Mouse (Mus musculus): Measurements from ENCODE around the gene Hectd4. TPM values are rescaled to one million over a fixed set of nuclear protein-coding genes. Genes with fewer than 3 reads are reported as not detected.

Hectd4 gene
- total RNA-seq, 2 experiments from 2014 or later = 17.3 to 20.3 TPM

DNA sequence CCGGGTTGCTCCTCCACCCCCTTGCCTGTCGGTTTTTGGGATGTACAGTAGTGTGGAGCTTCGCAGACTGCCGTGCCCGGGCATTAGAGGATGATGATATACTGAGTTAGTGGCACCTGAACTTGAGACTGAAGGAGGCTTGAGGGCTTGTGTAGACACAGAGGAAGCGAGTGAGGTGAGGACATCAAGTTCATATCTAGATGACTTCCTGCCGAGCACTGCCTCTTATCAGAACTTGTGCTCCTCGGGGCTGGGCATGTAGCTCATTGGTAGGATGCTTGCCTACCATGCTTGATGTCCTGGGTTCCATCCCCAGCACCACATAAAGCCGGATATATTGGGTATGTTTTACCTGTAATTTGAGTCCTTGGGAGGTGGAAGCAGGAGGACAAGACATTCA is 10.8 kb downstream of the Hectd4 start:
- no peak for DNase-seq (ENCODE audit: low spot score in 2 of 2)

DNA sequence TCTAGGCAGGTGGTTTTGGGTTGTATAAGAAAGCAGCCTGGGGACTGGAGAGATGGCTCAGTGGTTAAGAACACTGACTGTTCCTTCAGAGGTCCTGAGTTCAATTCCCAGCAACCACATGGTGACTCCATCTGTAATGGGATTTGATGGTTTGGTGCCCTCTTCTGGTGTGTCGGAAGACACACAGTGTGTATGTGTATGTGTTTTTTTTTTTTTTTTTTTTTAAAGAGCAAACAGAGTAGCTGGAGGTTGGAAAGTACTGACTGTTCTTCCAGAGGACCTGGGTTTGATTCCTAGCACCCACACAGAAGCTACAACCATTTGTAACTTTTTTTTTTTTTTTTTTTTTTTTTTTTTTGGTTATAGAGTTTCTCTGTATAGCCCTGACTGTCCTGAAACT is 12.8 kb downstream of the Hectd4 start:
- DNase-seq (ENCODE audit: low spot score in 2 of 2) = no peak

DNA sequence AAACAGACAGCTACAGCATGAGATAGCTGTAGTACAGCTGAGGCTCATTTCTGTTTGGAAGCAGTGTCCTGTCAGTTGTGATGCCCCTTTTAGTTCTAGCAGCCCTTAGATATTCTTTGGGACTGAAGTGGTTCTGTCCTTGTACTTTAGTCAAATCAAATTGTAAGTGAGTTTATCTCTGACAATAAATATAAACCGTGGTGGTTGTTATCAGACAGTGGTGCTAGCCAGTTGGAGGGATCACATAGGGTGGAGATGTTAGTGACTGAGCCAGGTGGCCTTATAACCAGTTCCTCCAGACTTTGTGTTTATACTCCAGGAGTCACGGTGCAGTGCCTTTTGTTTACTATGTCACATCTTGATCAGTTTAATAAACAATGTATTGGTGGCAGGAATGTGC is 13.7 kb downstream of the Hectd4 start:
- no peak for DNase-seq (ENCODE audit: low spot score in 2 of 2)

DNA sequence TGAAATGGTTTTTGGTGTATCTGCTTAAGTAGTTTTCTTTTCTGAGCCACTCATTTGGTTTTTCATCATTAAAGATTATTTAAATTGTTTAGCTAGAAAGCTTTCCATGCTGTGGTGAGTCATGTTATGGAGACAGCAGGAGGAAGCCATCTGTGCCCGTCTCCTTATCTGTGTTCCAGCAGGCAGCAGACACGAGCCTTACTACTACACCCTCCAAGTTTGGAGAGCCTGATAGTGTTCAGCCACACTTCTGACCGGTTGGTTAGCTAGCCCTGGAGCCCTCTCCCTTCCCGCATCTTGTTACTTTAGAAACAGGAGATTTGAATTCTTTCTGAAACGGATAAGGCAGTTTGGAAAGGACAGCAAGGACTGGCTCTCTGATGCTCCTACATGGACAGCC is 16.2 kb downstream of the Hectd4 start:
- no peak for DNase-seq (ENCODE audit: low spot score in 2 of 2)

DNA sequence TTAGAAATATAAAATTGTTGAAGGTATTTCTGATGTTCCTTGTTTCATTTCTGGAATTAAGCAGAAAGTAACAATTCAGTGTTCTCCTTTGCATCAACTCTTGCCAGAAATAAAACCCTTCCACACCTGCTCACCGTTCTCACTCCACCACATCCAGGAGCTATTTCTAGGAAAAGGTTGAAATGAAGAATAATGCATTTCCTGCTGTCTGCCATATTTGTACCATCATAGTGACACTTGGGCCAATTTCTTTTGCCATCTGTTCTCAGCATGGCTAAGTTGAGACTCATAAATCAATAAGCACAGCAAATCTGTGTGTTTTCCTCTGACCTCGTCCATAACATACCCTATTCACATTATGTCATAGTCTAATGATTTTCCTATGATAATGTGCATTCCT is 18.2 kb downstream of the Hectd4 start:
- no peak for DNase-seq (ENCODE audit: low spot score in 2 of 2)

DNA sequence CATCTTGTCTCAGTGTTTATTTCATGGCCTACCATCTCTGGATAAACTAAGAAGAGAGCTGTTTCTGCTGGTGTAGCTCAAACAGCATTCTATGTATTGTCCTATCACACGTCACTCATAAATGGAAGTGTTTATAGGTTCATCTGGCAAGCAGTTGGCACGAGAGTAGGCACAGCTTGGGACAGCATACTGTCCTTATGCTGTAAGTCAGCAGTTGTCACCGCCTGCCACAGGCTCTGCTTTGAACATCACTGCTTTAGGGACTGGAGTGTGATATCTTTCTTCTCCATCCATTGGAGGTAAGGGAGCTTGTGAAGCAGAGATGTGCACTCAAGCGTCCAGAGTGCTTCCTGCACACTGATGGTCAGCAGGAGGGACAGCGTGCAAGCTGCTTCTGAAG is 19.8 kb downstream of the Hectd4 start:
- DNase-seq (ENCODE audit: low spot score in 2 of 2) = no peak

DNA sequence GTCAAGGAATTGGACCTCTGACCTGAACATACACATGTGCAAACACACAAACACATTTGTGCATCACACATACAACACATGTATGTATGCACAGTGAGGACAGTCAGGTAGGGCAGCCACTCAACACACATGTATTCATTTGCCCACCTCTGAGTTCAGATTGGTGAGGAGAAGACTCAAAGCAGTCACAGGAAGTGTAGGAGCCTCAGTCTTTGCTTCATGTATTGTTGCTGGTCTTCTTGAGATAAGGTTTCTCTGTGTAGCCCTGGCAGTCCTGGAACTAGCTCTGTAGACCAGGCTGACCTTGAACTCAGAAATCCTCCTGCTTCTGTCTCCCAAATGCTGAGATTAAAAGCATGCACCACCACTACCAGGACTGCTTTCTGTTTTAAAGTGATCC is 21.2 kb downstream of the Hectd4 start:
- DNase-seq (ENCODE audit: low spot score in 2 of 2) = no peak

DNA sequence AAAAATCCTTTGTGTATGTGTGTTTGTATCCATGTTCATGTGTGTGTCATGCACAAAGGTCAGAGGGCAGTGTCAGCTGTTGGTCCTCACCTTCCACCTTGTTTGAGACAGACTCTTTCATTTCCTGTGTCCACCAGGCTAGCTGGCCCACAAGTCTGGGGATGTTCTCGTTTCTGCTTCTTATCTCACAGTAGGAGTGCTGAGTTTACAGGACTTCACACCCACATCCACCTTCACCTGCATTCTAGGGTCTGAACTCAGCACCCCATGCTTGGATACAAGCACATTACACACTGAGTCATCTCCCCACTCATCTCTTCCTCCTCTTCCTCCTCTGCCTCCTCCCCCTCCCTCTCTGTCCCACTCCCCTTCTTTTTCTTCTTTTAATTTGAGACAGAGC is 22.2 kb downstream of the Hectd4 start:
- no peak for DNase-seq (ENCODE audit: low spot score in 2 of 2)

DNA sequence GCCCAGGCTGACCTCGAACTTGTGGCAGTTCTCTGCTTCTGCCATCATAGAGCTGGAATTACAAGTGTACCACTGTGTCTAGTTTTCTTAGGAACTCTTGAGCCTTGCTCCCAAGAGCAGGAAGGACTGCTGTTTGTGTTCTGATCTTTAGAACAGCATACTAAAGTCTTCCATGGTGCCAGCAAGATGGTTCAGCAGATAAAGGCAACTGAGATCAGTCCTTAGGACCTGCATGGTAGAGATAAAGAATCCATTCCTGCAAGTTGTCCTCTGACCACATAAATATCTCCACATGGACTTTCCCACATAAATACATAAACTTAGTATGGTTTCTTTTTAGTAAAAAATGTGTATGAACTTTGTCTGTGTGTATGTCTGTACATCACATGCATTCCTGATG is 22.7 kb downstream of the Hectd4 start:
- no peak for DNase-seq (ENCODE audit: low spot score in 2 of 2)

DNA sequence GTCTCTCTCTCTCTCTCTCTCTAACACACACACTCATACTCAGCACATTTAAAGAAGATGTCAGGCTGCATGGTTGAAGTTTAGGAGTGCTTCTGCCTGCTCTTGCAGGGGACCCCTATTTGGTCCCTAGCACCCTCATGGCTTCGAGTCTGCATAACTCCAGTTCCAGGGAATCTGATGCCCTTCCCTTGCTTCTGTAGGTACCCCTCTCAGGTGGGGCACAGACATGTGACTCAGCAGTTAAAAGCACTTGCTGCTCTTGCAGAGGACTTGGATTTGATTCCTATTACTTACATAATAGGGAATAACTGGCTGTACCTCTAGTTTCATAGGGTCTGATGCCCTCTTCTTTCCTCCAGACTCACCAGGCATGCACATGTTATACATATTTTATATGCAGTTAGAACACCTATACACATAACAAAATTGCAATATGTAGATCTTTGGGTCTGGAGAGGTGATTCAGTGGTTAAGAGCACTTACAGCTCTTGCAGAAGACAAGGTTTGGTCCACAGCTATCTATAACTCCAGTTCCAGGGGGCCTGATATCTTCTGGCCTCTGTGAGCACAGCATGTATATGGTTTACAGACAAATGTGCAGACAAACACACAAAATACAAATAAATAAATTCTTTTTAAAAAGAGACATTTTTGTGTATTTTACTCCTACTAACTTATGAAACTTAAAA is 23.8 kb downstream of the Hectd4 start:
- no peak for DNase-seq (ENCODE audit: low spot score in 2 of 2)

DNA sequence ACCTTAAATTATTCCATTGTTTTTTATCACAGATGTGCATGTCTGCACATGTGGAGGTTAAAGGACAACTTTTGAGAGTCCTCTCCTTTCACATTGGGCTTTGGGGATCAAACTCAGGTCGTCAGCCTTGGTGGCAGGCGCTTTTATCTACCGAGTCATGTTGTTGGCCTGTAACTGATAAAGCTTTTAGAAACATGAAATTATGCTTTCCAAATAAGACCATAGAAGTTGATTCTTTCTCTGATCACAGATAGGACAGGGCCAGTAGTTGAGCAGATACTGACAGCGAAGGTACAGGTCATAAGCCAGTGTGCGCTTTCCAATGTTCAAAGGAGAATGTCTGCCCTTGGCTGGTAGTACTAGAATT is 24.3 kb downstream of the Hectd4 start:
- DNase-seq (ENCODE audit: low spot score in 2 of 2) = no peak

DNA sequence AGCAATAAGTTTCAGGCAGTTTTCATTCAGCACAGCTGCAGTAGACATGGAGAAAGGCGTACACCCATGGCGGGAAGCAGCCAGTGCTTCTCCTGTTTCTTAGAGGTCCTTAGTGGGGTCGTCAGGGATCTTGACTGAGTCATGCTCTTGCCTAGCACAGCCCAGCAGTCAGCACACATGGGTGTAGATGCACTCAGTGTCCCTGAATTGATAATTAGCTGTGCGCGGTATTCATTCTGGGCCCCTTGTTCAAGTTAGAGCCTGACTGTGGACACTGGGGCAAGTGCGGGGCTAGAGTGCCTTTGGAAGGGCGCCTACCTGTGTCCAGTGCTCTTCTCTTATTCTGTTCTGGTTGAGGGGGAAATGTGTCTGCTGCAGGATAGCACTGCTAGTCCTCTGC is 25.2 kb downstream of the Hectd4 start:
- DNase-seq (ENCODE audit: low spot score in 2 of 2) = no peak

DNA sequence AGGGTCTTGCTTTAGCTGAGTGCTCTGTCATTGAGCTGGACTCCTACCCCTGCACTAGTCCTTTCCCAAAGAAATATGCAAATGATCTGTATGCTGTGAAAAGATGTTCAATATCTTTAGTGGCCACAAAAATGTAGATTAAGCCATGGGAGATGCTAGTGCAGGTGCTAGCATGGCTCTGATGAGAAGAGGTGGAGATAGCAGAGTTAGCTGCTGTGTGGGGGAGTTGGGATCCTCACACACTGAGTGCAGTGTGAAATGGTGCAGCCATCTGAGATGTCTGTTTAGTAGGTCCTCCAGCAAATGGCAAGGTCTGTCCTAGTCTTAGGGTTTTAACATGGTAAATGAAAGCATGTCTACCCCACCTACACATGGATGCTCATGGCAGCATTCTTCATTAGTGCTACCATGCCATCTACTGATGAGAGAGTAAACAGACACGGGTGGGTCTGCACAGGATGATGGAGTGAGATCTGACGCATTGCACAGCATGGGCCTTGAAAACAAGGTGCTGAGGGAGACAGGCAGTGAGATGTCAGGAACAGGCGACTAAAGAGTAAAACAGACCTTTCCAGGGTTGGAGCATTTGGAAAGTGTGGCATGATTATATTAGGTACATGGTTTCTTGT is 28.9 kb downstream of the Hectd4 start:
- no peak for DNase-seq (ENCODE audit: low spot score in 2 of 2)

DNA sequence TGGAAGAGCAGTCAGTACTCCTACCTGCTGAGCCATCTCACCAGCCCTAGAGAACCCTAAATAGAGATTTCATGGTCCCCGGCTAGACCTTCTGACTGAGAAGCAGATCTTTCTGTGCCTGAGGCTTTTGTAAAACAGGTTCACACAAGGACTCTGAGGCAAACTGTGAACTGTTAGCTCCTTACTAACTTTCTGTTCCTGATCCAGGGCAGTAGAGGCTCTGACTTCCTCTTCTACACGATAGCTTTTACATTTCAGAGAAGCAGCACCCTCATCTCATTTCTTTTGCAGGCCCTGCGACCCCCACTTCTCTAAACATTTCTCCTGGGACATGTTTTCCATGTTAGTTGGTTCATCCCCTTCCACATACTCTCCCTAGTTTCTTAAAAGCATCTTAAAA is 29.7 kb downstream of the Hectd4 start:
- DNase-seq (ENCODE audit: low spot score in 2 of 2) = no peak

DNA sequence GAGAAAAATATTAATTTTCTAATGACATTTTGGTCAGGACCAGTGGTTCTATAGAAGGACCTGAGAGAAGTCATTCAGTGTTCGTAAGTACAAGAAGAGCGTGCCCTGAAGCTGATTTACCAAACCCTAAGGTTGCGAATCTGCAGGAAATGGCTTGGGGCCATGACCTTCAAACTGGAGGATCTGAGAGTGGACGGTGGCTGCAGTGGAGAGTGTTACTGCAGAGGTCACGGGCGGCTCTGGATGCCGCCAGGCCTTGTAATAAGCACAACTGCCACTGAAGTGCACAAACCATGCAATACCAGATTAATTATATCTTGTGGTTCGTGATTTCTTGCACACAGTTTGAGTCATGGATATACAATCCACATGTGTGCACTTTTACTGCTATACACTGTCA is 31.8 kb downstream of the Hectd4 start:
- no peak for DNase-seq (ENCODE audit: low spot score in 2 of 2)

DNA sequence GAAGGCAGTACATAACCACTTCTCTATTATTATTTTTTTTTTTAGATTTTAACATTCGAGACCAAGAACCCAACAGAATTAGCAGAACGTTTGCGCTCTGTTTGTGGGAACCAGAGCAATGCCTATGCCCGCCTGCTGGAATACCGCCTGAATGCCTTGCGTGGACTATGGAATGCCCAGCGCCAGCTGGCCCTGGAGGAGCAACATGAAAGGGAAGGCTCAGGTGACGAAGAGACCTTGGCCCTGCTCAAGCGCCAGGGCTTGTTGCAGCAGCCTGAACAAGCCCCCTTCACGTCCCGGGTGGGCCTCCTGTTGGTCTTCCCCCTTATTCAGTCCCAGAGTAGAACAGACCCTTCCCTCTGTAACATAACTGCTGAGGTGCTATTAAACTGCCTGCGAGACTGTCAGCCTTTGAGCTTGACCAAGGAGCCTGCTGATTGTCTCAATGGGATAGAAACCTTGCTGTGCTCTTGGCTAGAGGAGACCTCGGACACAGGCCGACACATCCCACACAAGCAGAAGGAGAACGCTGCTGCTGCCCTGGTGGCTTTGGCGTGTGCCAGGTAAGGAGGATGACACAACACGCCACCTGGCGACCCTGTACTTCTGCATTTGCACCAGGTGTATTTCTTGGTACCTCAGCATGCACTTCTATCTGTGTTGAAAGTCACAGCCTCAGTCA is 33.9 kb downstream of the Hectd4 start:
- no peak for DNase-seq (ENCODE audit: low spot score in 2 of 2)

DNA sequence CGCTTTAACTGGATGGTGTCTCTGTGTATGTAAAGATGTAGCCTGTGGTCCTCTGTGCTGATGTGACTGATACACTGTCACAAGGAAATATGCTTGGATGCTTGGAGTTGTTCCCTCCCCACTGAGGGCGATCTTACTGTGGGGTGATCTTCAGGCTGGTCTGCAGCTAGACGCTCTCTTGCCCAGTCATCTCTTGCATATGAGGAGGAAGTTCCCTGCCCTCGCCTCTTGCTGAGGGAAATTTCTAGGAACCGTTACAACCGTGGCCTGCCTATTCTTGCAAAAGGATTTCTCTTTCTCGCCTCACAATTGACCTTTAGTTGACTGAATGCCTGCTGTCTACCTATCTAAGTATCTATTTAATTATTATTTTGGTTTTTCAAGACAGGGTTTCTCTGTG is 35.0 kb downstream of the Hectd4 start:
- DNase-seq (ENCODE audit: low spot score in 2 of 2) = no peak

DNA sequence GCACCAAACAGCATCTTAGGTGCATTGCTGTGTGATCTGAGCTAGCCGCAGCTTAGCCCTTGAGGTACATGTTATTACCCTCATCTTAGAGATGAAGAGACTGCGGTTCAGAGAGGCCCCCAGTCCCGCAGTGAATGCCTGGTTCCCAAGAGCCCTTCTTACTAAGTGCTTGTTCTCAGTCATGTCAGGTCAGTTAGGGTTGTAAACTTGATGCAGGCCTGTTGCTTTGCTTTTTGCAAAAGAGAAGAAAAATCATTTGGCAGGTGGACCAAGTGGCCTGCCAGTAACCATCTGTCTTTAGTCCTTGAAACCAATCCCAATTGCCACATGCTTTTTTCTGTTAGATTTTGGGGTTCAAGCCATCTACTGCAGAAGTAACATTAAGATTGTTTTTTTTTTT is 41.8 kb downstream of the Hectd4 start:
- DNase-seq (ENCODE audit: low spot score in 2 of 2) = no peak

DNA sequence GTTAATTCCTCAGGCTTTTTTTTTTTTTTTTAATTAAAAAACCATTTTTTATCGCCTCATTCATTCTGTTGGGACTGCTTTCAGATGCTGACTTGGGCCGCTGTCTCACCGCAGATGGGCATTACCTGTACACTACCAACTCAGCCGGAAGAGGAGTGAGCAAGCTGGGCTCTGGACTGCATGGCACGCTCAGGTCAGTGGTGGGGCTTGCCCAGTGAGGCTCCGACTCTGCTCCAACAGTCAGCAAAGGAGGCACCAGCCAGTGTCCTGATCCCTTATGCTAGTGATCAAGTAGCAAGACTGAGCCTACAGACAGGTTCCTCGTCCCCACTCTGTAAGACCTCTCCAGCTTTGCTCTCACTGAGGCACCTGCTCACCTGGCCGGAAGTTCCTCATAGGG is 42.4 kb downstream of the Hectd4 start:
- DNase-seq (ENCODE audit: low spot score in 2 of 2) = no peak

DNA sequence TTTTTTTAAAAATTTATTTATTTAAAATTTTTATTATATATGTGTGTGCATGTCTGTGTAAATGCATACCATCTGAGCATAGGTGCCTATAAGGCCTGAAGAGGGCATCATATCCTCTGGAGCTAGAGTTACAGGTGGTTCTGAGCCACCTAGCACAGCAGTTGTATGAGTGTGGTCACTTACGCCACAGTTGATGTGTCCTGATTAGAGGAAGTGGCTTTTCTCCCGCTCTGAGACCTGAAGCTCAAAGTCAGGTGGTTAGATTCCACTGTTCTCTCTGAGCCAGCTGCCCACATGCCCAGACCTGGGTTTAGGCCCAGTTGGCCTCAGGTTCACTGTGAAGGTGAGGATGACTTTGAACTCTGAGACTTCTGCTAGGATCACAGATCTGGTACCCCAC is 44.6 kb downstream of the Hectd4 start:
- DNase-seq (ENCODE audit: low spot score in 2 of 2) = no peak

DNA sequence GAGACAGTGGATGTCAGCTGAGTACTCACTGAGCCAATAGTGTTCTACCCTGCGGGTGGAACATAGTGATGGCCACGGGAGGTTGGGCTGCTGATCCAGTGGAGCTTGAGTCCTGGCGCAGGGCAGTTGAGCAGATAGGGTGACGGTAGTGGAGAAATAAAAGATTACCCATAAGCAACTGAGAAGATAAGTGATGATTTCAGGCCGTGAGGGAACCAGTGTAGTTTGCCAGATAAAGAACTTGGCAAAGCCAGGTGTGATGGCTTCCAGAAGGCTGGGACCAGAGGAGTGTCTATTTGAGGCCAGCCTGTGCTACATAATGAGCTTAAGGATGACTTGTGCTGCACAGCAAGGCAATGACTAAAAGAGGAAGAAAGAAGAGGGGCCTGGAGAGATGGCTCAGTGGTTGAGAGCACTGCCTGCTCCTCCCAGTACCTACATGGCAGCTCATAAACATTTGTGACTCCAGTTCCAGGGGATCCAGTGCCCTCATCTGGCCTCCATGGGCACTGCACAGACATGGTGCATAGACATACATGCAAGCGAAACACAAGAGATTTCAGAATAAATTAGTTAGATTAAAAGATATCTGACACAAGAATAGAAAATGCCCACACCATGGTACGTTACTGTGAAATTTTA is 46.8 kb downstream of the Hectd4 start:
- peak in 1 of 2 experiments; percentile 30 for DNase-seq (ENCODE audit: low spot score in 2 of 2)

DNA sequence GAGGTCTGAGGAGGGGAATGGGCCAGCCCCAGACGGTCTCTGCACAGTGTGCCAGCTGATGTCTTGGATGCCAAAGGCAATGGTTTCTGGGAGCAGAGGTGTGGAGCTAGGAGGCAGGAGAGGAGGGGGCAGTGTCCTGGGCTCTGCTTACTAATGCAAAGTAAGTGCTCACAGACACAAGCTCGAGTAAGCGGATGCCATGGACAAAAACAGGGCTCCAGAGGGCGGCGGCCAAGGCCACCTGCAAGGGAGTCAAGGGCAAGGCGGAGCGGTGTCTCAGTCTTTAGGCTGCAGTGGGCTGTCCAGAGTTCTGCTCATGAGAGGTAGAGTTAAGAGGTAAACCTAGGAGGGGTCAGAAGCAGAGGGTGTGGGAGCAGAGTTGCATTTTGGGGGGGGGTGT is 51.0 kb downstream of the Hectd4 start:
- no peak for DNase-seq (ENCODE audit: low spot score in 2 of 2)
